Mouse (Mus musculus): ENCODE measurements around the gene Gprin2. TPM values are rescaled to one million over a fixed set of nuclear protein-coding genes. Genes with fewer than 3 reads are reported as not detected.

Gprin2 gene
- polyA plus RNA-seq, 1 experiment from 2014 or later, result 0.39 TPM

GRCm38 (mm10) chr14:34190361-34190760 is 11.1 kb downstream of the Gprin2 start:
- H3K27ac ChIP-seq (ENCODE audit: low read depth), result no peak overlapping the region
- H3K4me3 ChIP-seq (ENCODE audit: low read depth, low read length), result no peak overlapping the region
- no peaks in the 10 kb centered on the region for H3K4me1 ChIP-seq (replicated peaks; ENCODE audit: control insufficient read depth, insufficient read depth, low read length)
- H3K4me2 ChIP-seq (ENCODE audit: low read length), result no peak overlapping the region
- H3K9ac ChIP-seq (ENCODE audit: low read length), result no peak overlapping the region
- WGBS, result 73% methylated on average over 7 of the region's 7 CpGs
- no peak for DNase-seq (ENCODE audit: low spot score)
- H3K36me3 ChIP-seq (ENCODE audit: control insufficient read depth, insufficient read depth, low read length), result no peaks in the 10 kb centered on the region
- no peaks in the 10 kb centered on the region for H3K27me3 ChIP-seq (replicated peaks; ENCODE audit: control insufficient read depth, insufficient read depth, low read length)
- no peaks in the 10 kb centered on the region for H3K9me3 ChIP-seq (ENCODE audit: control insufficient read depth, low read length)
- ATAC-seq (replicated peaks; ENCODE audit: low FRiP score, low TSS enrichment, low read depth), result no peak

- ATAC-seq (replicated peaks; ENCODE audit: low FRiP score, low TSS enrichment, low read depth), result no peak
- H3K36me3 ChIP-seq (ENCODE audit: control insufficient read depth, insufficient read depth, low read length), result no peaks in the 10 kb centered on the region
- DNase-seq (ENCODE audit: low spot score), result no peak
- H3K9ac ChIP-seq (ENCODE audit: low read length), result no peak overlapping the region
- H3K4me3 ChIP-seq (ENCODE audit: low read depth, low read length), result no peak overlapping the region
- 68% methylated on average over 5 of the region's 5 CpGs for WGBS
- no peaks in the 10 kb centered on the region for H3K27me3 ChIP-seq (replicated peaks; ENCODE audit: control insufficient read depth, insufficient read depth, low read length)
- no peak overlapping the region for H3K27ac ChIP-seq (ENCODE audit: low read depth)
- no peaks in the 10 kb centered on the region for H3K4me1 ChIP-seq (replicated peaks; ENCODE audit: control insufficient read depth, insufficient read depth, low read length)
- H3K4me2 ChIP-seq (ENCODE audit: low read length), result no peak overlapping the region
- H3K9me3 ChIP-seq (ENCODE audit: control insufficient read depth, low read length), result no peaks in the 10 kb centered on the region
These were observed 12.8 kb downstream of the Gprin2 start for GRCm38 (mm10) chr14:34188629-34189028.

- Histone ChIP-seq H3K9ac (ENCODE audit: low read length) (no peak overlapping the region), H3K27ac (ENCODE audit: low read depth) (no peak overlapping the region), H3K4me1 (replicated peaks; ENCODE audit: control insufficient read depth, insufficient read depth, low read length) (no peaks in the 10 kb centered on the region), H3K27me3 (replicated peaks; ENCODE audit: control insufficient read depth, insufficient read depth, low read length) (no peaks in the 10 kb centered on the region), H3K36me3 (ENCODE audit: control insufficient read depth, insufficient read depth, low read length) (no peaks in the 10 kb centered on the region), H3K4me2 (ENCODE audit: low read length) (no peak overlapping the region), H3K9me3 (ENCODE audit: control insufficient read depth, low read length) (0 out of 2 replicates have a peak, but pooled peaks cover 2% of the 10 kb centered on the region), H3K4me3 (ENCODE audit: low read depth, low read length) (no peak overlapping the region)
- no peak for ATAC-seq (replicated peaks; ENCODE audit: low FRiP score, low TSS enrichment, low read depth)
- WGBS, result 81% methylated on average over 1 of the region's 1 CpGs
- DNase-seq (ENCODE audit: low spot score), result no peak
These were observed 18.4 kb downstream of the Gprin2 start for GRCm38 (mm10) chr14:34183101-34183500.

GRCm38 (mm10) chr14:34179351-34179750 is 22.1 kb downstream of the Gprin2 start:
- WGBS, result 79% methylated on average over 3 of the region's 3 CpGs
- no peaks in the 10 kb centered on the region for H3K4me1 ChIP-seq (replicated peaks; ENCODE audit: control insufficient read depth, insufficient read depth, low read length)

GRCm38 (mm10) chr14:34171107-34171506 is 30.3 kb downstream of the Gprin2 start:
- H3K4me1 ChIP-seq (replicated peaks; ENCODE audit: control insufficient read depth, insufficient read depth, low read length), result no peaks in the 10 kb centered on the region
- 78% methylated on average over 3 of the region's 3 CpGs for WGBS

More at GRCm38 (mm10) chr14:34179351-34179750, 22.1 kb downstream of the Gprin2 start:
- Histone ChIP-seq H3K4me2 (ENCODE audit: low read length) (no peak overlapping the region), H3K9me3 (ENCODE audit: control insufficient read depth, low read length) (0 out of 2 replicates have a peak, but pooled peaks cover 2% of the 10 kb centered on the region), H3K4me3 (ENCODE audit: low read depth, low read length) (no peak overlapping the region), H3K27ac (ENCODE audit: low read depth) (no peak overlapping the region), H3K36me3 (ENCODE audit: control insufficient read depth, insufficient read depth, low read length) (no peaks in the 10 kb centered on the region), H3K27me3 (replicated peaks; ENCODE audit: control insufficient read depth, insufficient read depth, low read length) (no peaks in the 10 kb centered on the region), H3K9ac (ENCODE audit: low read length) (no peak overlapping the region)
- DNase-seq (ENCODE audit: low spot score) (no peak), ATAC-seq (replicated peaks; ENCODE audit: low FRiP score, low TSS enrichment, low read depth) (no peak)

GRCm38 (mm10) chr14:34155752-34156151 is 45.7 kb downstream of the Gprin2 start:
- H3K36me3 ChIP-seq (ENCODE audit: control insufficient read depth, insufficient read depth, low read length), result no peaks in the 10 kb centered on the region
- H3K4me3 ChIP-seq (ENCODE audit: low read depth, low read length), result no peak overlapping the region
- H3K9ac ChIP-seq (ENCODE audit: low read length), result no peak overlapping the region
- DNase-seq (ENCODE audit: low spot score) (no peak), ATAC-seq (replicated peaks; ENCODE audit: low FRiP score, low TSS enrichment, low read depth) (no peak)
- peaks cover 7% of the 10 kb centered on the region; the same call in 1 of the 2 replicates for H3K4me1 ChIP-seq (replicated peaks; ENCODE audit: control insufficient read depth, insufficient read depth, low read length)
- 71% methylated on average over 12 of the region's 12 CpGs for WGBS
- no peak overlapping the region for H3K4me2 ChIP-seq (ENCODE audit: low read length)
- no peaks in the 10 kb centered on the region for H3K27me3 ChIP-seq (replicated peaks; ENCODE audit: control insufficient read depth, insufficient read depth, low read length)
- H3K9me3 ChIP-seq (ENCODE audit: control insufficient read depth, low read length), result no peaks in the 10 kb centered on the region
- H3K27ac ChIP-seq (ENCODE audit: low read depth), result no peak overlapping the region

More at GRCm38 (mm10) chr14:34171107-34171506, 30.3 kb downstream of the Gprin2 start:
- Histone ChIP-seq H3K27me3 (replicated peaks; ENCODE audit: control insufficient read depth, insufficient read depth, low read length) (no peaks in the 10 kb centered on the region), H3K9me3 (ENCODE audit: control insufficient read depth, low read length) (no peaks in the 10 kb centered on the region), H3K4me3 (ENCODE audit: low read depth, low read length) (no peak overlapping the region), H3K9ac (ENCODE audit: low read length) (no peak overlapping the region), H3K27ac (ENCODE audit: low read depth) (no peak overlapping the region), H3K4me2 (ENCODE audit: low read length) (no peak overlapping the region), H3K36me3 (ENCODE audit: control insufficient read depth, insufficient read depth, low read length) (no peaks in the 10 kb centered on the region)
- no peak for DNase-seq (ENCODE audit: low spot score)
- no peak for ATAC-seq (replicated peaks; ENCODE audit: low FRiP score, low TSS enrichment, low read depth)

GRCm38 (mm10) chr14:34154601-34155337 is 46.7 kb downstream of the Gprin2 start:
- peak; percentile 63 for DNase-seq (ENCODE audit: low spot score)
- no peaks in the 10 kb centered on the region for H3K9me3 ChIP-seq (ENCODE audit: control insufficient read depth, low read length)
- no peak overlapping the region for H3K9ac ChIP-seq (ENCODE audit: low read length)
- no peak overlapping the region for H3K27ac ChIP-seq (ENCODE audit: low read depth)
- H3K4me2 ChIP-seq (ENCODE audit: low read length), result no peak overlapping the region
- H3K36me3 ChIP-seq (ENCODE audit: control insufficient read depth, insufficient read depth, low read length), result no peaks in the 10 kb centered on the region
- ATAC-seq (replicated peaks; ENCODE audit: low FRiP score, low TSS enrichment, low read depth), result 0 out of 2 replicates have a peak, but pooled peaks have one; percentile 63
- no peaks in the 10 kb centered on the region for H3K27me3 ChIP-seq (replicated peaks; ENCODE audit: control insufficient read depth, insufficient read depth, low read length)
- no peak overlapping the region for H3K4me3 ChIP-seq (ENCODE audit: low read depth, low read length)
- 53% methylated on average over 9 of the region's 9 CpGs for WGBS
- peaks cover 7% of the 10 kb centered on the region; the same call in 1 of the 2 replicates for H3K4me1 ChIP-seq (replicated peaks; ENCODE audit: control insufficient read depth, insufficient read depth, low read length)

GRCm38 (mm10) chr14:34152342-34152741 is 49.1 kb downstream of the Gprin2 start, which contains the start of gene Npy4r:
Gene Npy4r (minus strand): TSS chr14:34152489.
- Histone ChIP-seq H3K9me3 (ENCODE audit: control insufficient read depth, low read length) (no peaks in the 10 kb centered on the region), H3K27ac (ENCODE audit: low read depth) (no peak within 1 kb of the TSS), H3K4me2 (ENCODE audit: low read length) (peak within 1 kb of the TSS; percentile 42), H3K9ac (ENCODE audit: low read length) (no peak within 1 kb of the TSS), H3K27me3 (replicated peaks; ENCODE audit: control insufficient read depth, insufficient read depth, low read length) (no peaks in the 10 kb centered on the region), H3K36me3 (ENCODE audit: control insufficient read depth, insufficient read depth, low read length) (no peaks in the 10 kb centered on the region), H3K4me3 (ENCODE audit: low read depth, low read length) (no peak within 1 kb of the TSS), H3K4me1 (replicated peaks; ENCODE audit: control insufficient read depth, insufficient read depth, low read length) (peaks cover 7% of the 10 kb centered on the region; the same call in 1 of the 2 replicates)
- ATAC-seq (replicated peaks; ENCODE audit: low FRiP score, low TSS enrichment, low read depth) (peak; percentile 86), DNase-seq (ENCODE audit: low spot score) (peak; percentile 83)
- 10% methylated on average over 16 of the region's 16 CpGs for WGBS

- DNase-seq (ENCODE audit: low spot score) (no peak), ATAC-seq (replicated peaks; ENCODE audit: low FRiP score, low TSS enrichment, low read depth) (no peak)
- no peaks in the 10 kb centered on the region for H3K9me3 ChIP-seq (ENCODE audit: control insufficient read depth, low read length)
- no peak overlapping the region for H3K4me3 ChIP-seq (ENCODE audit: low read depth, low read length)
- no peak overlapping the region for H3K4me2 ChIP-seq (ENCODE audit: low read length)
- no peak overlapping the region for H3K9ac ChIP-seq (ENCODE audit: low read length)
- no peak overlapping the region for H3K27ac ChIP-seq (ENCODE audit: low read depth)
- 93% methylated on average over 10 of the region's 10 CpGs for WGBS
- H3K36me3 ChIP-seq (ENCODE audit: control insufficient read depth, insufficient read depth, low read length), result no peaks in the 10 kb centered on the region
- no peaks in the 10 kb centered on the region for H3K4me1 ChIP-seq (replicated peaks; ENCODE audit: control insufficient read depth, insufficient read depth, low read length)
- H3K27me3 ChIP-seq (replicated peaks; ENCODE audit: control insufficient read depth, insufficient read depth, low read length), result no peaks in the 10 kb centered on the region
These were observed 58.5 kb downstream of the Gprin2 start for GRCm38 (mm10) chr14:34142915-34143314.
